Mouse (Mus musculus) kidney, adult 2 months (tissue): ENCODE results near the gene Prkag2.

Experiments
- CTCF ChIP-seq: fragments of 200-500 bp; conservative IDR thresholded peaks from 2 replicates; pipeline ENCODE4 v1.5.1; 2011; ENCODE audit warnings: low read depth, mild to moderate bottlenecking, control low read depth, low read length, moderate library complexity, mixed read lengths; ENCODE audit not compliant: insufficient read depth, insufficient read length
- POLR2A ChIP-seq: fragments of 200-500 bp; IDR thresholded peaks from one replicate; pipeline ENCODE4 v1.6.1; 2011; ENCODE audit warnings: low read depth, low read length, control low read depth

- TF ChIP-seq CTCF (no peak), POLR2A (no peak)
Observed at GRCm38 (mm10) chr5:25088111-25088510, 12.3 kb downstream of the Prkag2 start.
